Mouse (Mus musculus): Measurements from ENCODE around the gene Otulinl. TPM values are rescaled to one million over a fixed set of nuclear protein-coding genes. Genes with fewer than 3 reads are reported as not detected.

Gene Otulinl
- polyA plus RNA-seq, 1 experiment: 0.09 TPM

- TF ChIP-seq MAX (IDR thresholded peaks at IDR 0.05) (no peak), FOSL1 (IDR thresholded peaks at IDR 0.05; ENCODE audit: insufficient read depth, low read length, poor library complexity, severe bottlenecking) (no peak), USF1 (IDR thresholded peaks at IDR 0.05; ENCODE audit: low read depth) (no peak), MYOG (IDR thresholded peaks at IDR 0.05; ENCODE audit: control insufficient read depth, extremely low read depth, insufficient read length) (no peak), CTCF (IDR thresholded peaks at IDR 0.05; ENCODE audit: control insufficient read depth, insufficient read depth, insufficient read length) (no peak), CEBPB (IDR thresholded peaks at IDR 0.05; ENCODE audit: low read depth) (no peak), MYOD1 (IDR thresholded peaks at IDR 0.05; ENCODE audit: control insufficient read depth, insufficient read length, low read depth) (no peak)
- no peaks in the 10 kb centered on the region for H3K36me3 ChIP-seq (ENCODE audit: control insufficient read depth, insufficient read depth)
- no peak overlapping the region for H3ac ChIP-seq (ENCODE audit: control insufficient read depth, insufficient read length, low read depth)
- H3K27me3 ChIP-seq (ENCODE audit: control insufficient read depth, insufficient read depth, insufficient read length): peaks cover 36% of the 10 kb centered on the region
- no peaks in the 10 kb centered on the region for H3K79me2 ChIP-seq (ENCODE audit: control insufficient read depth, insufficient read depth)
- H3K79me3 ChIP-seq (ENCODE audit: low read depth): no peaks in the 10 kb centered on the region
- no peak overlapping the region for H3K4me3 ChIP-seq (ENCODE audit: insufficient read depth, poor library complexity, severe bottlenecking)
These were observed 20.9 kb upstream of the Otulinl start for GRCm38 (mm10) chr15:27702031-27702971.

GRCm38 (mm10) chr15:27697632-27698031 is 16.3 kb upstream of the Otulinl start:
- TF ChIP-seq CEBPB (IDR thresholded peaks at IDR 0.05; ENCODE audit: low read depth) (no peak), CTCF (IDR thresholded peaks at IDR 0.05; ENCODE audit: control insufficient read depth, insufficient read depth, insufficient read length) (no peak), FOSL1 (IDR thresholded peaks at IDR 0.05; ENCODE audit: insufficient read depth, low read length, poor library complexity, severe bottlenecking) (no peak), USF1 (IDR thresholded peaks at IDR 0.05; ENCODE audit: low read depth) (no peak), MYOD1 (IDR thresholded peaks at IDR 0.05; ENCODE audit: control insufficient read depth, insufficient read length, low read depth) (no peak), MAX (IDR thresholded peaks at IDR 0.05) (no peak), MYOG (IDR thresholded peaks at IDR 0.05; ENCODE audit: control insufficient read depth, extremely low read depth, insufficient read length) (no peak)
- Histone ChIP-seq H3ac (ENCODE audit: control insufficient read depth, insufficient read length, low read depth) (no peak overlapping the region), H3K36me3 (ENCODE audit: control insufficient read depth, insufficient read depth) (no peaks in the 10 kb centered on the region), H3K4me3 (ENCODE audit: insufficient read depth, poor library complexity, severe bottlenecking) (no peak overlapping the region), H3K27me3 (ENCODE audit: control insufficient read depth, insufficient read depth, insufficient read length) (peaks cover 25% of the 10 kb centered on the region), H3K79me3 (ENCODE audit: low read depth) (no peaks in the 10 kb centered on the region), H3K79me2 (ENCODE audit: control insufficient read depth, insufficient read depth) (no peaks in the 10 kb centered on the region)

GRCm38 (mm10) chr15:27693235-27693634 is 11.9 kb upstream of the Otulinl start:
- no peak overlapping the region for H3ac ChIP-seq (ENCODE audit: control insufficient read depth, insufficient read length, low read depth)
- H3K27me3 ChIP-seq (ENCODE audit: control insufficient read depth, insufficient read depth, insufficient read length): peaks cover 13% of the 10 kb centered on the region
- TF ChIP-seq FOSL1 (IDR thresholded peaks at IDR 0.05; ENCODE audit: insufficient read depth, low read length, poor library complexity, severe bottlenecking) (no peak), MYOD1 (IDR thresholded peaks at IDR 0.05; ENCODE audit: control insufficient read depth, insufficient read length, low read depth) (no peak), CTCF (IDR thresholded peaks at IDR 0.05; ENCODE audit: control insufficient read depth, insufficient read depth, insufficient read length) (no peak), MYOG (IDR thresholded peaks at IDR 0.05; ENCODE audit: control insufficient read depth, extremely low read depth, insufficient read length) (no peak)
- H3K4me3 ChIP-seq (ENCODE audit: insufficient read depth, poor library complexity, severe bottlenecking): no peak overlapping the region
- H3K36me3 ChIP-seq (ENCODE audit: control insufficient read depth, insufficient read depth): no peaks in the 10 kb centered on the region
- H3K79me3 ChIP-seq (ENCODE audit: low read depth): no peaks in the 10 kb centered on the region
- H3K79me2 ChIP-seq (ENCODE audit: control insufficient read depth, insufficient read depth): no peaks in the 10 kb centered on the region

- Histone ChIP-seq H3K79me2 (ENCODE audit: control insufficient read depth, insufficient read depth) (no peaks in the 10 kb centered on the region), H3K27me3 (ENCODE audit: control insufficient read depth, insufficient read depth, insufficient read length) (peaks cover 13% of the 10 kb centered on the region), H3ac (ENCODE audit: control insufficient read depth, insufficient read length, low read depth) (no peak overlapping the region), H3K36me3 (ENCODE audit: control insufficient read depth, insufficient read depth) (no peaks in the 10 kb centered on the region), H3K4me3 (ENCODE audit: insufficient read depth, poor library complexity, severe bottlenecking) (no peak overlapping the region), H3K79me3 (ENCODE audit: low read depth) (no peaks in the 10 kb centered on the region)
- TF ChIP-seq CEBPB (IDR thresholded peaks at IDR 0.05; ENCODE audit: low read depth) (no peak), CTCF (IDR thresholded peaks at IDR 0.05; ENCODE audit: control insufficient read depth, insufficient read depth, insufficient read length) (no peak), MYOG (IDR thresholded peaks at IDR 0.05; ENCODE audit: control insufficient read depth, extremely low read depth, insufficient read length) (no peak), USF1 (IDR thresholded peaks at IDR 0.05; ENCODE audit: low read depth) (no peak), FOSL1 (IDR thresholded peaks at IDR 0.05; ENCODE audit: insufficient read depth, low read length, poor library complexity, severe bottlenecking) (no peak), MAX (IDR thresholded peaks at IDR 0.05) (no peak), MYOD1 (IDR thresholded peaks at IDR 0.05; ENCODE audit: control insufficient read depth, insufficient read length, low read depth) (no peak)
These were observed 10.8 kb upstream of the Otulinl start for GRCm38 (mm10) chr15:27692161-27692560.

- Histone ChIP-seq H3ac (ENCODE audit: control insufficient read depth, insufficient read length, low read depth) (no peak overlapping the region), H3K79me2 (ENCODE audit: control insufficient read depth, insufficient read depth) (no peaks in the 10 kb centered on the region), H3K79me3 (ENCODE audit: low read depth) (no peaks in the 10 kb centered on the region), H3K4me3 (ENCODE audit: insufficient read depth, poor library complexity, severe bottlenecking) (no peak overlapping the region), H3K36me3 (ENCODE audit: control insufficient read depth, insufficient read depth) (no peaks in the 10 kb centered on the region), H3K27me3 (ENCODE audit: control insufficient read depth, insufficient read depth, insufficient read length) (peaks cover 16% of the 10 kb centered on the region)
- no peak for TF ChIP-seq USF1 (IDR thresholded peaks at IDR 0.05; ENCODE audit: low read depth)
- no peak for TF ChIP-seq MYOG (IDR thresholded peaks at IDR 0.05; ENCODE audit: control insufficient read depth, extremely low read depth, insufficient read length)
- TF ChIP-seq MYOD1 (IDR thresholded peaks at IDR 0.05; ENCODE audit: control insufficient read depth, insufficient read length, low read depth): no peak
- no peak for TF ChIP-seq FOSL1 (IDR thresholded peaks at IDR 0.05; ENCODE audit: insufficient read depth, low read length, poor library complexity, severe bottlenecking)
- no peak for TF ChIP-seq CTCF (IDR thresholded peaks at IDR 0.05; ENCODE audit: control insufficient read depth, insufficient read depth, insufficient read length)
- TF ChIP-seq CEBPB (IDR thresholded peaks at IDR 0.05; ENCODE audit: low read depth): no peak
These were observed 9.8 kb upstream of the Otulinl start for GRCm38 (mm10) chr15:27691213-27691612.

Data from C2C12 (cell line).